Mouse (Mus musculus): ENCODE data around the gene Tex14.
"Not testable (repeated sequence)": the region's sequence is repeated elsewhere in the genome, so short reads cannot be mapped to it uniquely, and the experiment has no call there.

Tex14 gene

GRCm38 (mm10) chr11:87426450-87427250 is 21.8 kb downstream of the Tex14 start:
- DNase-seq, result peak; percentile 92

- DNase-seq, result peak; percentile 46
Observed at GRCm38 (mm10) chr11:87427273-87428050, 22.6 kb downstream of the Tex14 start.

DNA sequence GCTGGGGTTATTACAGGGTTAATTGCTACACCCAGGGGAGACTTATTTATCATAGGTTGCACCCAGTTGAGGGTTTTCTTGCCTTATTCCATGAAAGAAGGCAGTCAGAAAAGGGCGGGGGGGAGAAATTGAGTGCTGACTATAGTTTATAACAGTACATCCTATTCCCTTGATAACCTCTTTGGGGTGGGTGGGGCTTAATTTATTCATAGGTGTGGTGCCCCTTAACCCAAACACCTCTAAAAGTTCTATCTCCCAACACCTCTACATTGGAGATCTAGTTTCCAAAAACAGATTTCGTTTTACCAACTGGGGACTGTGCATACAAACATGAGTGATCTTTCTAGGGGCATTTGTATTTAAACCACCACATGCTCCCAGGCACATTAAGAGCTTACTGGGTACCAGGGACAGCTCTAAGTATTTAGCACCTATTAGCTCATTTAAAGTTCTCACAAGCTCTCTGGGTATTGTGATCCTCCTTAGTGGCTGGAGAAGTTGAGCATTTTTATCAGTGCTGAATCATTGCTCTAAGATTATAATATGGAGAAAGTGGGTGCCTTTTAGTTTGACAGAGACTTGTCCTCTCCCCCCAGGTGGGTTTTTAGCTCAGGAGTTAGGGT is 23.3 kb downstream of the Tex14 start:
- no peak for DNase-seq

DNA sequence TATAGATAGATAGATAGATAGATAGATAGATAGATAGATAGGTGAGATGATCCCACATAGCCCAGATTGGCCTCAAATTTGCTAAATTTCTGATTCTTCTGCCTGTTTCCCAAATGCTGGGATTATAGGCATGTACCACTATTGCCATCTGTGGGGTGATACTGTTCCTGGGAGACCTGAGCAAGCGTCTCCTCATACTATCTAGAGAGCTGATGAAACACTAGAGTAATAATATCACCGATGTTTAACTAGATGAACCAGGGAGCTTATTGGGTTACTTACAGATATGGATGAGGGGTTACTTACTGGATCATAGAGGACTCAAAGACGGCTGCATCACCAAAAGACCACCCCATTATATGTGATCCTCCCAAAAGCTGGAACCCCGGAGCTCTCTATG is 24.5 kb downstream of the Tex14 start:
- peak; percentile 22 for DNase-seq

- no peak for DNase-seq
Observed at GRCm38 (mm10) chr11:87430374-87430773, 25.5 kb downstream of the Tex14 start.

DNA sequence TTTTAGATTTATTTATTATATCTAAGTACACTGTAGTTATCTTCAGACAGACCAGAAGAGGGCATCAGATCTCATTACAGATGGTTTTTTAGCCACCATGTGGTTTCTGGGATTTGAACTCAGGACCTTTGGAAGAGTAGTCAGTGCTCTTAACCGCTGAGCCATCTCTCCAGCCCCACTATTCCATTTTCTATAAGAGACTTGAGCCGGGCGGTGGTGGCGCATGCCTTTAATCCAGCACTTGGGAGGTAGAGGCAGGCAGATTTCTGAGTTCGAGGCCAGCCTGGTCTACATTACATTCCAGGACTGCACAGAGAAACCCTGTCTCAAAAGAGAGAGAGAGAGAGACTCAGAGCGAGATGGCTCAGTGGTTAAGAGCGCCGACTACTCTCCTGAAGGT is 26.9 kb downstream of the Tex14 start:
- not testable (repeated sequence) for DNase-seq

DNA sequence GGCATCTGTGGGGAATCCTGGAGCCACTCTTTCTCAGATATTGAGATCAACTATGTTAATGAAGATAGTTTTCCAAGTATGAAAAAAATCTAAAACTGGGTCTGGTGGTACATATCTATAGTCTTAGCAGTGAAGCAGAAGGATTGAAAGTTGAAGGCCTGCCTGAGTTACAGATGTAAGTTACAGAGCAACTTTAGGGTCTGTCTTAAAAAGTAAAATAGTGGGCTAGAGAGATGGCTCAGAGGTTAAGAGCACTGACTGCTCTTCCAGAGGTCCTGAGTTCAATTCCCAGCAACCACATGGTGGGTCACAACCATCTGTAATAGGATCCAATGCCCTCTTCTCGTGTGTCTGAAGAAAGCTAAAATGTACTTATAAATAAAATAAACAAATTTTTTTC is 27.6 kb downstream of the Tex14 start:
- DNase-seq, result no peak

- no peak for DNase-seq
Observed at GRCm38 (mm10) chr11:87432933-87433669, 28.2 kb downstream of the Tex14 start.

DNA sequence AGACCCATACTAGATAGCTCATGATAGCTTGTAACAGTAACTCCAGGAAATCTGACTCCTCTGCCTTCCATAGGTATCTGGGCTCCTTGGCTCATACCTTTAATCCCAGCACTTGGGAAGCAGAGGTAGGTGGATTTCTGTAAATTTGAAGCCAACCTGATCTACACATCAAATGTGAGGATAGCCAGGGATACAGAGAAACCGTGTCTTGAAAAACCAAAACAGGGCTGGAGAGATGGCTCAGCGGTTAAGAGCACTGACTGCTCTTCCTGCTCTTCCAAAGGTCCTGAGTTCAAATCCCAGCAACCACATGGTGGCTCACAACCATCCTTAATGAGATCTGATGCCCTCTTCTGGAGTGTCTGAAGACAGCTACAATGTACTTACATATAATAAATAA is 30.2 kb downstream of the Tex14 start:
- DNase-seq, result not testable (repeated sequence)

GRCm38 (mm10) chr11:87436326-87437232 is 31.7 kb downstream of the Tex14 start:
- DNase-seq, result no peak

DNA sequence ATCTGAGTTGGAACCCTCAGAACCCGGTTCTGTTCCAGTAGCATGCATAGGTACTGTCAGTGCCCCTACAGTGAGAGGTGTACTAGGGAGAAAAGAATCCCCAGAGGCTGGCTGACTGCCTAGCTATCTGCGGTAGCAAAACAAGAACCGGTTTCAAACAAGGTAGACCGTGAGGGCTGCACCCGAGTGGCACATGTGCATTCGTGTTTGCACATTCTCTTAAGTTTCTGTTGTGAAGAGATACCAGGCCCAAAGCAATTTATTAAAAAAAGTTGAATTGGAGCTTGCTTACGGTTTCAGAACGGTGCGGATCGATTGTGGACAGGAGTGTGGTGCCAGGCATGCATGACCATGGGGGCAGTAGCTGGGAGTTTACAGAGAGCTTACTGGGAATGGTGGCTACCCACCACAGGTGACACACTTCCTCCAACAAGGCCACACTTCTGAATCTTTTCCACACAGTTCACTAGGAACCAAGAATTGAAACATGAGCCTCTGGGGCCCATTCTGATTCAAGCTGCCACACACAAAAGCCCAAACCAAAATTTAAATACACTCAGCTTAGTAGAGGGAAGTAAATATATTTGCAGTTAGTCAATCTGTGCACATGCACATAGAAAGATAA is 35.0 kb downstream of the Tex14 start:
- DNase-seq, result no peak

- DNase-seq, result peak; percentile 87
Observed at GRCm38 (mm10) chr11:87442643-87443372, 37.9 kb downstream of the Tex14 start.

GRCm38 (mm10) chr11:87443373-87443883 is 38.6 kb downstream of the Tex14 start:
- peak; percentile 85 for DNase-seq

DNA sequence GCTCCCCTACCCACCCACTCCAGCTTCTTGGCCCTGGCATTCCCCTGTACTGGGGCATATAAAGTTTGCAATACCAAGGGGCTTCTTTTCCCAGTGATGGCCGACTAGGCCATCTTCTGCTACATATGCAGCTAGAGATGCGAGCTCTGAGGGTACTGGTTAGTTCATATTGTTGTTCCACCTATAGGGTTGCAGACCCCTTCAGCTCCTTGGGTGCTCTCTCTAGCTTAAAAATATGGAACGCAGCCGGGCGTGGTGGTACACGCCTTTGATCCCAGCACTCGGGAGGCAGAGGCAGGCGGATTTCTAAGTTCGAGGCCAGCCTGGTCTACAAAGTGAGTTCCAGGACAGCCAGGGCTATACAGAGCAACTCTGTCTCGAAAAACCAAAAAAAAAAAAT is 39.2 kb downstream of the Tex14 start:
- DNase-seq, result not testable (repeated sequence)

GRCm38 (mm10) chr11:87444735-87445428 is 40.0 kb downstream of the Tex14 start:
- no peak for DNase-seq

DNA sequence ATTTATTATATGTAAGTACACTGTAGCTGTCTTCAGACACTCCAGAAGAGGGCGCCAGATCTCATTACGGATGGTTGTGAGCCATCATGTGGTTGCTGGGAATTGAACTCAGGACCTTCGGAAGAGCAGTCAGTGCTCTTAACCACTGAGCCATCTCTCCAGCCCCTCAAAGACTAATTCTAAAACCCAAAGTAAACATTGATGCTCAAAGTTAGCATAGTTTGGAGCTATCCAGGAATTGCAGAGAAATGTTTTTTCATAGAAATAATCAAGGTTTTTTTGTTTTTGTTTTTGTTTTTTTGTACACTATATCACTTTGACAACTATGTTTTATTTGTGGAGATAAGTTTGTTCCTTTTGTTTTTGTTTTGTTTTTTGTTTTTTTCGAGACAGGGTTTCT is 40.7 kb downstream of the Tex14 start:
- not testable (repeated sequence) for DNase-seq

- no peak for DNase-seq
Observed at GRCm38 (mm10) chr11:87446159-87446558, 41.3 kb downstream of the Tex14 start.

DNA sequence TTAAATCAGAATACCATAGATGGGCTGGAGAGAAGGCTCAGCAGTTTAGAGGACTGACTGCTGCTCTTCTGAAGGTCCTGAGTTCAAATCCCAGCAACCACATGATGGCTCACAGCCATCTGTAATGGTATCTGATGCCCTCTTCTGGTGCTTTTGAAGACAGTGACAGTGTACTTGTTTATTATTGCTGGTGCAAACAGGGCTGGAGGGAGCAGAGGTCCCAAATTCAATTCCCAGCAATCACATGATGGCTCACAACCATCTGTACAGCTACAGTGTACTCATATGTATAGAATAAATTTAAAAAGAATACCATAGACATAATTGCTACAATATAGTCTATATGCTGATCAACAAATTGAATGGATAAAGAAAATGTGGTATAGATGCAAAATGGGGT is 42.6 kb downstream of the Tex14 start:
- no peak for DNase-seq

GRCm38 (mm10) chr11:87448081-87448475 is 43.2 kb downstream of the Tex14 start:
- peak; percentile 98 for DNase-seq

Data from cerebellum, adult 9-10 months (tissue).